Mouse (Mus musculus) kidney, postnatal 25 days (tissue): ENCODE data around the gene BC029722.

Source experiments
- DNase-seq, 2 experiments: peaks; one replicate each; pipeline ENCODE4 v3.0.0; 2021; ENCODE audit warnings: mixed read lengths in 2 of 2

The BC029722 gene

GRCm38 (mm10) chr2:155818596-155819391 lies 432 bp downstream of the BC029722 start:
- DNase-seq: peak; percentile 97 to 98

- peak; percentile 18 to 57 for DNase-seq
These were observed 1.7 kb downstream of the BC029722 start for GRCm38 (mm10) chr2:155817301-155818245.

- no peak for DNase-seq
These were observed 3.0 kb downstream of the BC029722 start for GRCm38 (mm10) chr2:155816179-155816578.

GRCm38 (mm10) chr2:155814829-155815228 lies 4.4 kb downstream of the BC029722 start:
- no peak for DNase-seq

- DNase-seq: no peak
These were observed 6.6 kb downstream of the BC029722 start for GRCm38 (mm10) chr2:155812637-155813036.

- peak; percentile 74 to 86 for DNase-seq
These were observed 7.3 kb downstream of the BC029722 start for GRCm38 (mm10) chr2:155811821-155812396.

- DNase-seq: no peak
These were observed 9.6 kb downstream of the BC029722 start for GRCm38 (mm10) chr2:155809620-155810019.

- no peak for DNase-seq
These were observed 11.8 kb downstream of the BC029722 start for GRCm38 (mm10) chr2:155807408-155807807.

- no peak for DNase-seq
These were observed 12.7 kb downstream of the BC029722 start for GRCm38 (mm10) chr2:155806548-155806947.

GRCm38 (mm10) chr2:155805925-155806255 lies 13.3 kb downstream of the BC029722 start:
- DNase-seq: no peak

- DNase-seq: peak; percentile 63 to 83
These were observed 13.8 kb downstream of the BC029722 start for GRCm38 (mm10) chr2:155805231-155805924.

- DNase-seq: no peak
These were observed 15.2 kb downstream of the BC029722 start for GRCm38 (mm10) chr2:155804053-155804452.

- DNase-seq: peak in 1 of 2 experiments; percentile 25
These were observed 16.5 kb downstream of the BC029722 start for GRCm38 (mm10) chr2:155802761-155803160.

GRCm38 (mm10) chr2:155798613-155799012 lies 20.6 kb downstream of the BC029722 start:
- no peak for DNase-seq

GRCm38 (mm10) chr2:155794674-155795445 lies 24.4 kb downstream of the BC029722 start:
- no peak for DNase-seq

GRCm38 (mm10) chr2:155792899-155793298 lies 26.3 kb downstream of the BC029722 start:
- DNase-seq: no peak

GRCm38 (mm10) chr2:155787949-155788931 lies 31.0 kb downstream of the BC029722 start:
- DNase-seq: no peak

GRCm38 (mm10) chr2:155786905-155787304 lies 32.3 kb downstream of the BC029722 start:
- DNase-seq: no peak

GRCm38 (mm10) chr2:155784534-155784933 lies 34.7 kb downstream of the BC029722 start:
- DNase-seq: no peak

- no peak for DNase-seq
These were observed 39.7 kb downstream of the BC029722 start for GRCm38 (mm10) chr2:155779506-155779905.

GRCm38 (mm10) chr2:155779066-155779465 lies 40.2 kb downstream of the BC029722 start:
- no peak for DNase-seq
